Mouse (Mus musculus) lung, embryonic 16.5 days (tissue): ENCODE results near the gene Fbxw4. TPM values are rescaled to one million over a fixed set of nuclear protein-coding genes. Genes with fewer than 3 reads are reported as not detected.

Experiments
- ATAC-seq: fragments of 200-750 bp; cut with Nextera tagmentation; 2 replicates; pipeline ENCODE4 v1.8.0; 2017; ENCODE audit warnings: low read depth, mild to moderate bottlenecking, moderate library complexity
- H3K27ac ChIP-seq: fragments of 300-500 bp; sonication (generic); 2 replicates; pipeline ENCODE4 v1.5.1; 2014; ENCODE audit warnings: mild to moderate bottlenecking, control low read depth, low read length
- H3K27me3 ChIP-seq: fragments of 300-500 bp; sonication (generic); 2 replicates; pipeline ENCODE4 v1.6.1; 2014; ENCODE audit warnings: low read depth, low read length, mixed read lengths; ENCODE audit not compliant: control insufficient read depth, insufficient read depth
- H3K36me3 ChIP-seq: fragments of 300-500 bp; sonication (generic); 2 replicates; pipeline ENCODE4 v1.6.1; 2014; ENCODE audit warnings: low read length; ENCODE audit not compliant: control insufficient read depth, insufficient read depth
- H3K4me1 ChIP-seq: fragments of 300-500 bp; sonication (generic); replicated peaks from 2 replicates; pipeline ENCODE4 v1.6.1; 2014; ENCODE audit warnings: low read length, mixed read lengths; ENCODE audit not compliant: control insufficient read depth, insufficient read depth
- H3K4me2 ChIP-seq: fragments of 300-500 bp; sonication (generic); 2 replicates; pipeline ENCODE4 v1.6.1; 2014; ENCODE audit warnings: low read depth, low read length, control low read depth
- H3K4me3 ChIP-seq: fragments of 300-500 bp; sonication (generic); 2 replicates; pipeline ENCODE4 v1.5.1; 2014; ENCODE audit warnings: mild to moderate bottlenecking, low read length, control low read depth
- H3K9ac ChIP-seq: fragments of 300-500 bp; sonication (generic); 2 replicates; pipeline ENCODE4 v1.6.1; 2014; ENCODE audit warnings: low read length, control low read depth
- H3K9me3 ChIP-seq: fragments of 300-500 bp; sonication (generic); 2 replicates; pipeline ENCODE4 v1.6.1; 2016; ENCODE audit warnings: low read length; ENCODE audit not compliant: control insufficient read depth
- WGBS: fragments of 180-500 bp; shearing (Covaris S2); extraction: QIAGEN DNeasy Blood & Tissue Kit; methylation state at CpG from one replicate; pipeline ENCODE4 v1.1.7; 2014; 5-methylcytosine and 5-hydroxymethylcytosine counted together
- polyA plus RNA-seq: library from polyadenylated mRNA; unstranded; fragments of >200 nt; fragmentation: Nextera tagmentation; extraction: Ambion mirVana; gene quantifications from 2 replicates; pipeline ENCODE4 v1.2.1, GENCODE M21; 2015

Fbxw4 gene
- polyA plus RNA-seq, 1 experiment from 2014 or later: 4.3 TPM

DNA sequence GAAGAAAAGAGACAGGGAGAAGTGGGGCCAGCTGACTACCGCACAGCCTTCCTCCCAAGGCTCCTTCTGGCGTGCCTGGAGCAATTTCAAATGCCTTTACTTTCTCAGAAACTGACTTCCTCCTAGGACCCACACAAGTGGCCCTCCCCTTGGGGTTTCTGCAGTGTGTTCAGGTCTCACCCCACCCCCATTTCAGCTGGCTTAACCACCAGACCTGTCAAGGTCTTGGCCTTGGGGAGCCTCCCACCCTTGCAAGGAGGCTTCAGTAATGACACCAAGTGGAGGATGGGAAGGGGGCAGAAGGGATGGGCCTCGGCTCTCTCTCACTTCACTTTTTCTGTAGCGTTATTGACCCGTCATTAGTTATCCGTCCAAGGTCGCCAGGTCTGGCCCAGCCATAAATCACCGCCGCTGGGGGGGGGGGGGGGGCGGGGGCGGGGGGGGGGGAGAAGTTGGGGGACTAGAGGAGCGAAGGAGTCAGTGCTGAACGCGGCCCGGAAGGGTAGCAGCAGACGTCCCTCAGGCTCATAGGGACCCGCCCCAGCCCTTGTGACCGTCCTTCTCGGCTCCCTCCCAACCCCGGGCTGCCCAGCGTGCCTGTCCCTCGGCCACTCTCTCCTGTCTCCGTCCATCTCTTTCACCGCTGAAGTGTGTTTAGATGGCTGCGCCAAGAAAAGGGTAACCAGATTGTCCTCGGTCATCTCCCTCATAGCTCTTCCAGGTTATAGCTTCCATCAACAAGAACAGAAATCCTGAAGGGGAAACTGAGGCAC is 115.8 kb downstream of the Fbxw4 start:
- peak overlapping the region; percentile 58 for H3K9ac ChIP-seq
- peaks cover 14% of the 10 kb centered on the region for H3K4me1 ChIP-seq
- under 1% methylated on average over 21 of the region's 26 CpGs for WGBS
- H3K27me3 ChIP-seq: peaks cover 32% of the 10 kb centered on the region
- no peaks in the 10 kb centered on the region for H3K9me3 ChIP-seq
- no peaks in the 10 kb centered on the region for H3K36me3 ChIP-seq
- H3K4me2 ChIP-seq: peak overlapping the region; percentile 84
- ATAC-seq: peak; percentile 41; the same call in 1 of the 2 replicates
- H3K27ac ChIP-seq: no peak overlapping the region
- peak overlapping the region; percentile 49 for H3K4me3 ChIP-seq

DNA sequence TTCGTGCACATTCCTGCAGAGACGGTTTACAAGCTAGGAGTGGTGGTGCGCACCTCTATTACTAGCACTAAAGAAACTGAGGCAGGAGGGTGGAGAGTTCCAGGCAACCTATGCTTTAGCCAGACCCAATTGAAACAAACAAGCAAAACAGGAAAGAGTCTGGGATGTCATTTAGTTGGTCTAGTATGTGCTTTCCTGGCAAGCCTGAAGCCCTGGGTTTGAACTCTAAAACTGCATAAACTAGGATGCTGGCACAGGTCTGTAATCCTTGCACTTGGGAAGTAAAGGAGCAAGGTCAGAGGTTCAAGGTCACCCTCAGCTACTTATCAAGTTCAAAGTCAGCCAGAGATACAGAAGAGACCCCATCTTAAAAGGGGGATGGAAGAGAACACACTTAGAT is 118.1 kb downstream of the Fbxw4 start:
- WGBS: 28% methylated on average over 3 of the region's 3 CpGs
- ATAC-seq: no peak
- H3K36me3 ChIP-seq: no peaks in the 10 kb centered on the region
- peaks cover 32% of the 10 kb centered on the region for H3K27me3 ChIP-seq
- no peaks in the 10 kb centered on the region for H3K9me3 ChIP-seq
- peak overlapping the region; percentile 51; the same call in 1 of the 2 replicates for H3K9ac ChIP-seq
- no peak overlapping the region for H3K27ac ChIP-seq
- H3K4me3 ChIP-seq: peak overlapping the region; percentile 45
- peak overlapping the region; percentile 68 for H3K4me2 ChIP-seq
- H3K4me1 ChIP-seq: peaks cover 14% of the 10 kb centered on the region

DNA sequence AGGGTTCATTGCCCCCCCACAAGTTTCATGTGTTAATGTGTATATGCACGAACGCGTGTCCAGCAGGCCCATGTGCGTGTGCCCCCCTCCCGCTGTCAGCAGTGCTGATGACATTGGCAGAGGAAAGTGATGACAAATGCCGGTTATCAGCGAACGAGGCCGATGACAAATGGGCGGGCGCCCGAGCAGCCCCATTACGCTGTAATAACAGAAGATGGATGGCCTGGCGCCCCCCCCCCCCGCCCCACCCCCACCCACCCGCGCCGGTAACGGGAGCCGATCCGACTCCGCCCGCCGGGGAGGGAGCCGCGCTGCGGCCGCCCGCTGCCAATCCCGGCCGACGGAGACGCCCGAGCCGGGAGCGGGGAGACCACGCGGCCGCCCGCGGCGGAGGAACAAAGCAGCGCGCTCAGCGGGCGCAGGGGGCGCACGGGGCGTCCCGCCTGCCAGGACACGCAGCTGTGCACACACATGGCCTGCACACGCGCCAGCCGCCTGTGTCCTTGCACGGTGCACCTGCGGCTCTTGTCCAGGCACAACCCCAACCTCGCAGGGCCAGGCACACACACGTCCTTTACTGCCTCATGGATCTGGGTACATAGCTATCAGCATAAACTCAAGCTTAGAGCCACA is 118.6 kb downstream of the Fbxw4 start:
- Histone ChIP-seq H3K4me1 (peaks cover 14% of the 10 kb centered on the region), H3K9ac (peak overlapping the region; percentile 51), H3K4me2 (peak overlapping the region; percentile 68), H3K4me3 (peak overlapping the region; percentile 45), H3K36me3 (no peaks in the 10 kb centered on the region), H3K27me3 (peaks cover 32% of the 10 kb centered on the region), H3K27ac (no peak overlapping the region), H3K9me3 (no peaks in the 10 kb centered on the region)
- WGBS: 0% methylated on average over 26 of the region's 58 CpGs
- peak; percentile 18; the same call in 1 of the 2 replicates for ATAC-seq

DNA sequence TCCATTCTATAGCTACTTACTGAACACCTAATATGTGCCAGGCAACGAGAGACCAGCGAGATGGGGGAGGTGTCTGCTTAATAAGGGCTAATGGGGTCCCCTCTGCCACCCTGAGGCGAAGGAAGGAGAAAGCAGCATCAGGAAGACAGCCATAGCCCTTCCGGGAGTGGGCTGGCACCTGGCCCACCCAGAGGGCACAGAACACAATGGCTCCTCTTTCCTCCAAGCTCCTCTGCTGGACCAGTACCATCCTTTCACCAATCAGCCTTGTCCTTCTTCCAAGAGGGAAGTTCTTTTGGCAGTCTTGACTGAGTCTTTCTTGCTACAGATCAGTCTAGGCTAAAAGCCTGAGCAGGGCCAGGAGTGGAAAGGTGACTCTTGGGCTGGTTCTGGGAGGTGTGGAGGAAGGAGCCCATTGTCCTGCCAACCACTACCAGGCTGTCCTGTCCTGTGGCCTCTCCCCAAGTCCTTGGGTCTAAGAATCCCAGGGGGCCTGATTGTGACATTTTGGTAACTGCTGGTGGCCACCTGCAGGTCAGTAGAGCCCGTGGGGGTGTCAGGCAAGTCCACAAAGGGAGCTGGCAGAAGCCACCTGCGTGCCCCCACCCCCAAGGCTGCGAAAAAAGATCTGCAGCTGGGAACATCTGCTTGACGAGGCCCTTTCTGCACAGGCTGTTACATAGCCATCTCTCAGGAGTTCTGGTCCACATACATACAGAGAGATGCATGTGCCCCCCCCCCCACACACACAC is 119.3 kb downstream of the Fbxw4 start:
- Histone ChIP-seq H3K4me2 (peak overlapping the region; percentile 68), H3K27me3 (peaks cover 31% of the 10 kb centered on the region), H3K9me3 (no peaks in the 10 kb centered on the region), H3K4me3 (peak overlapping the region; percentile 45), H3K9ac (no peak overlapping the region; the same call in 1 of the 2 replicates), H3K36me3 (no peaks in the 10 kb centered on the region), H3K27ac (no peak overlapping the region), H3K4me1 (peaks cover 14% of the 10 kb centered on the region)
- no peak for ATAC-seq
- WGBS: 25% methylated on average over 8 of the region's 8 CpGs

DNA sequence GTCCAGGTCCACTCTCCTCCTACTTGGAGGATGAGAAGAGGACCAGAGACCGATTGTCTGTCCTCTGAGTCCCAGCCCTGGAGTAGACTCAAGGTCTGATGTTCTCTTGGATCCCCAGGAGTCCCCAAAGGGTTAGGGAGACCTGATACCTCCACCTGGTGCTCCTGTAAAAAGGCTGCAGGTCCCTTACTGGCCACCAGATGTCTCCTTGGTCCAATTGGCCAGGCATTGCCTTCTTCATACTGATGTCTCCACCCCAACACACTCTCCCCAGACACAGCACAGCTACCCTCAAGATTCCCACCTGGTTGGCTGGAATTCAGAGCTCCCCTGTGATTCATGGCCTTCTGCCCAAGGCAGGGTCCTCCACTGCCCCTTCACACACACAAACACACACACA is 122.6 kb downstream of the Fbxw4 start:
- no peak for ATAC-seq

DNA sequence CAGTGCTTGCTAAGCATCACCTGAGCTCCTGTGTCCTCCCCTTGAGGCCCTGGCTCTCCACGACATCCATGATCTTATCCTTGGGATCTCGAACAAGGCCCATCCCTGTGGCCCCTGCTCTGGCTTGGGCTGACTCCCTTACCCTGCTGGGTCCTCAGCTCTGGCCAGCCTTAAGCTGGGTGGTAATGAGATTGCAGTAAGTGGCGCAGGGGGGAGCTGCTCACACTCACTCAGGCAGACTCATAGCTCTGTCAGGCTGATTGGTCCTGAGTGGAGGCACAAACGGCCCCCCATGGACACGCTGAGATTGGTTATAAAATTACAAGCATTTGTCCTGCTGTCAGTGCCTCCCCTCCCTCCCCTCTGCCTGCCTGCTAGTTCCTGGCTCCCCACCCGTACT is 124.2 kb downstream of the Fbxw4 start:
- Histone ChIP-seq H3K4me1 (no peaks in the 10 kb centered on the region; the same call in 1 of the 2 replicates), H3K4me2 (no peak overlapping the region), H3K27ac (no peak overlapping the region), H3K4me3 (no peak overlapping the region), H3K9me3 (no peaks in the 10 kb centered on the region), H3K27me3 (peaks cover 6% of the 10 kb centered on the region), H3K9ac (no peak overlapping the region), H3K36me3 (no peaks in the 10 kb centered on the region)
- no peak for ATAC-seq
- WGBS: 46% methylated on average over 6 of the region's 6 CpGs

More for the DNA sequence above, 122.6 kb downstream of the Fbxw4 start:
- H3K9me3 ChIP-seq: no peaks in the 10 kb centered on the region
- H3K27ac ChIP-seq: no peak overlapping the region
- H3K4me3 ChIP-seq: no peak overlapping the region
- H3K4me1 ChIP-seq: peaks cover 4% of the 10 kb centered on the region; the same call in 1 of the 2 replicates
- H3K9ac ChIP-seq: no peak overlapping the region
- H3K4me2 ChIP-seq: no peak overlapping the region
- WGBS: 26% methylated on average over 1 of the region's 1 CpGs
- H3K27me3 ChIP-seq: peaks cover 16% of the 10 kb centered on the region
- no peaks in the 10 kb centered on the region for H3K36me3 ChIP-seq

DNA sequence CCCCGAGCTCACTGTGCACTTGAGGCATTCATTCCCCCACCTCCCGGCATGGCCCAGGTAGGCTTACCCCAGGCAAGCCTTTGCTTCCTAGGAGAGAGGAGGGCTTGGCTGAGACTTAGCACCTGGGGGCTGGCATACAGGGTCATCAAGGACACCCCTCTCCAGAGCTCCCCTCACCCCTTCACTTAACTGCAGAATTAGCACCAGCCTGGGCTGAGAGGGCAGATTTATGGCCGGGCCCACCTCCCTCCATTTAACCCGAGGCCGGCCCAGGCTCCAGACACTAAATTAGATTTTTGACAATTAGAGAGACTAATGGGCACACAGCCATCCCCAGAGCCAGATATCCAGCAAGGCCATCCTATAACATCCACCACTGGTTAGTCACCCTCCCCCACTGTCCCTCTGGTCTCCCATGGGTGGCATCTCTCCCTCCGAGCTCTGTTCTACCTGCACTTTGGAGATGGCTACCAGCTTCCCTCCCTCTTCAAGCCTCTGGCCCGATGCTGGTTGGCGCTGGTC is 124.8 kb downstream of the Fbxw4 start:
- ATAC-seq: no peak
- H3K27me3 ChIP-seq: no peaks in the 10 kb centered on the region
- 64% methylated on average over 8 of the region's 8 CpGs for WGBS
- no peaks in the 10 kb centered on the region for H3K36me3 ChIP-seq
- no peaks in the 10 kb centered on the region for H3K9me3 ChIP-seq
- no peak overlapping the region for H3K4me2 ChIP-seq
- no peak overlapping the region for H3K9ac ChIP-seq
- no peak overlapping the region for H3K4me3 ChIP-seq
- no peak overlapping the region for H3K27ac ChIP-seq
- H3K4me1 ChIP-seq: no peaks in the 10 kb centered on the region; the same call in 1 of the 2 replicates

DNA sequence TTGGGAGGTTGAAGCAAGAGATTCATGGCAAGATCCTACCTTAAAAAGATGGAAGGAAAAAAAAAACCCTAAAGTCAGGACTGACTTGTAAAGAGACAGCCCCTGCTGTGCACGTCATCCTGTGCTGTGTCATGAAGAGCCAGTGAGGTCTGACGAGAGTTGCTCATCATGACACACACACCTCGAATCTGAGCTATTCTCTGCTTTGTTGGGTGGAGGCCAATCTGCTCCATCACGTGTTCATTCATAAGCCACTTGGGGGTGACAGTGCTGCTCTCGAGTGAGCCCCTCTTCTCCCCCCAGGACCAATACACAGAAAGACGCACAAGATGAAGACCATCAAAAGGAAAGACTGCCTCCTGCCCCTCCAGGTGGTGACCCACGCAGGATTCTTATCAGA is 126.5 kb downstream of the Fbxw4 start:
- Histone ChIP-seq H3K4me1 (peaks cover 5% of the 10 kb centered on the region), H3K36me3 (no peaks in the 10 kb centered on the region), H3K4me2 (no peak overlapping the region), H3K27me3 (no peaks in the 10 kb centered on the region), H3K4me3 (no peak overlapping the region), H3K9ac (no peak overlapping the region), H3K9me3 (no peaks in the 10 kb centered on the region), H3K27ac (no peak overlapping the region)
- ATAC-seq: no peak
- WGBS: 51% methylated on average over 7 of the region's 7 CpGs

DNA sequence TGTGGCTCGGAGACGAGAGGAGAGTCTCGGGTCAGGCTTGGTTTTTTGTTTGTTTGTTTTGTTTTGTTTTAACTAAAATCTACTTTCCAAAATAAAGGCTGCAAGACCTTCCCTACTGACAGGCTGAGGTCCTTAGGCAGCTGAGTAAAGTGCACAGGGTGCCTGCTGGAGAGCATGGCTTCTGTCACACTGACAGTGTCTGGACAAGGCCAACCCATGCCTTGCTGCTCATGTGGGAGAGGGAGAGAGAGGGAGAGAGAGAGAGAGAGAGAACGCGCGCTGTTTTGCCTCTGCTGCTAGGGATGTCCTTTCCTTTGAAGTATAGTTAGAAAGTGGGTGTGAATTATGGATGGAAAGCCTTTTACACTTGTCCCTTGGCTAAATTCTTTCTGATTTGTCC is 128.6 kb downstream of the Fbxw4 start:
- no peaks in the 10 kb centered on the region for H3K9me3 ChIP-seq
- no peak overlapping the region for H3K4me3 ChIP-seq
- peaks cover 9% of the 10 kb centered on the region; the same call in 1 of the 2 replicates for H3K36me3 ChIP-seq
- no peak overlapping the region for H3K27ac ChIP-seq
- H3K27me3 ChIP-seq: no peaks in the 10 kb centered on the region
- H3K4me1 ChIP-seq: peaks cover 5% of the 10 kb centered on the region
- WGBS: 64% methylated on average over 6 of the region's 6 CpGs
- no peak for ATAC-seq
- no peak overlapping the region for H3K9ac ChIP-seq
- H3K4me2 ChIP-seq: no peak overlapping the region
